Mouse (Mus musculus): ENCODE measurements around the gene Snx29.

- TF ChIP-seq CTCF (IDR thresholded peaks at IDR 0.05; ENCODE audit: insufficient read depth, low read depth, low read length) (no peak), POLR2A (IDR thresholded peaks at IDR 0.05; ENCODE audit: insufficient read depth, low read depth, low read length) (no peak)
Observed at GRCm38 (mm10) chr16:11749111-11749510, 426.4 kb downstream of the Snx29 start.
